Mouse (Mus musculus): Measurements from ENCODE around the gene Msx2. TPM values are rescaled to one million over a fixed set of nuclear protein-coding genes. Genes with fewer than 3 reads are reported as not detected.

Gene Msx2
- 1.6 and 1.9 TPM in 2 replicates for polyA plus RNA-seq (2015; fragmentation: Nextera tagmentation; extraction: Ambion mirVana)

DNA sequence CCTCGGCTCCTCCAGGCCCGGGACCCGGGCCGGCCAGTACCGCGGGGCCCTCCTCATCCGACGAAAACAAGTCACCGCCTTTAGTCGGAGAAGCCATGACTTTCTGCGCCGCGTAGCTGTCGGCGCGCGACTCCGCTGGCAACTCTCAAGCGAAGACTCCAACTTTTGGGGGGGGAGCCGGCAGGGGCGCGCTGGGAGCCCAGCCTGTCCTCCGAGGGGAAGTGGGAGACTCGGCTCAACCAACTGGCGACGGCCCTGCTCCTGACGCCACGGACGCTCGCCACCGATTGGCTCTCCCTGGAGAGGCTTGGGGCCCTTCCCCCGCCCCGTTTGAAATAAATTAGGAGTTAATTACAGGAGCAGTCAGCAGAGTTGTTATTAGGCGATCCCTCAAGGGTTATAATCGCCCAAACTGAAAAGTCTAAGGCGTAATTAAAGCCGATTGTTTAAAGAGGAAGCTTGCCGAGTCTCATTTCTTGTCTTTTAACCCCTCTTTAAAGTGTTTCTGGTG, at the start of gene Msx2:
Msx2 (minus strand) TSS at position 461 of the 511 bp plus-strand sequence.
- peak; percentile 89 for ATAC-seq (ENCODE audit: low FRiP score, low TSS enrichment)
- Histone ChIP-seq H3K36me3 (ENCODE audit: insufficient read depth, low read length) (no peaks in the 10 kb centered on the region), H3K27me3 (ENCODE audit: insufficient read depth, low read length) (peaks cover 96% of the 10 kb centered on the region), H3K4me1 (ENCODE audit: insufficient read depth, low read length) (peaks cover 19% of the 10 kb centered on the region), H3K27ac (ENCODE audit: low read length) (no peak within 1 kb of the TSS), H3K4me2 (replicated peaks; ENCODE audit: low read depth, low read length) (peak within 1 kb of the TSS; percentile 85), H3K9ac (replicated peaks; ENCODE audit: low read length) (peak within 1 kb of the TSS; percentile 57), H3K4me3 (ENCODE audit: low read length) (peak within 1 kb of the TSS; percentile 57), H3K9me3 (ENCODE audit: low read length) (no peaks in the 10 kb centered on the region)
- 0% methylated on average over 38 of the region's 38 CpGs for WGBS

DNA sequence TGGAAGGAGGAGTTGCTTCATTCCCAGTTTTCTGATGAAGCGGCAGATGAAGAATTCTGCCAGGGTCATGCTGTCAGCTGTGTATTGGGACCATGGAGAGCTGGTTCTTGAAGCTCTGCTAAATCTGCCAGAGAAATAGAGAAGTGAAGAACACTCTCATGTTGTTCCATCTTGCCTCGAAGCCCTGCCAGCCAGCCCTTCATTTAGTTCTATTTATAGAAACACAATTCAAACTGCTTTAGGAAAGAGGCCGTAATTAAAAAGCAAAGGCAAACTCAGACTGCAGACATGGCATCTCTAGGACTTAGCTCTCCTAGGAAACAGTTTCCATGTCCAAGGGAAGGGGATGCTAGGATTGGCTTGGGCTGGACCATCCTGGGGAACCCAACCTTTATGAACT, 48.6 kb upstream of the Msx2 start:
- H3K27ac ChIP-seq (ENCODE audit: low read length) = no peak overlapping the region
- no peaks in the 10 kb centered on the region for H3K27me3 ChIP-seq (ENCODE audit: insufficient read depth, low read length)
- H3K9ac ChIP-seq (replicated peaks; ENCODE audit: low read length) = no peak overlapping the region
- 69% methylated on average over 3 of the region's 3 CpGs for WGBS
- no peak overlapping the region for H3K4me2 ChIP-seq (replicated peaks; ENCODE audit: low read depth, low read length)
- H3K4me3 ChIP-seq (ENCODE audit: low read length) = no peak overlapping the region
- 0 out of 2 replicates have a peak, but pooled peaks cover 3% of the 10 kb centered on the region for H3K4me1 ChIP-seq (ENCODE audit: insufficient read depth, low read length)
- no peak for ATAC-seq (ENCODE audit: low FRiP score, low TSS enrichment)
- H3K9me3 ChIP-seq (ENCODE audit: low read length) = no peaks in the 10 kb centered on the region; the same call in 1 of the 2 replicates
- H3K36me3 ChIP-seq (ENCODE audit: insufficient read depth, low read length) = no peaks in the 10 kb centered on the region

DNA sequence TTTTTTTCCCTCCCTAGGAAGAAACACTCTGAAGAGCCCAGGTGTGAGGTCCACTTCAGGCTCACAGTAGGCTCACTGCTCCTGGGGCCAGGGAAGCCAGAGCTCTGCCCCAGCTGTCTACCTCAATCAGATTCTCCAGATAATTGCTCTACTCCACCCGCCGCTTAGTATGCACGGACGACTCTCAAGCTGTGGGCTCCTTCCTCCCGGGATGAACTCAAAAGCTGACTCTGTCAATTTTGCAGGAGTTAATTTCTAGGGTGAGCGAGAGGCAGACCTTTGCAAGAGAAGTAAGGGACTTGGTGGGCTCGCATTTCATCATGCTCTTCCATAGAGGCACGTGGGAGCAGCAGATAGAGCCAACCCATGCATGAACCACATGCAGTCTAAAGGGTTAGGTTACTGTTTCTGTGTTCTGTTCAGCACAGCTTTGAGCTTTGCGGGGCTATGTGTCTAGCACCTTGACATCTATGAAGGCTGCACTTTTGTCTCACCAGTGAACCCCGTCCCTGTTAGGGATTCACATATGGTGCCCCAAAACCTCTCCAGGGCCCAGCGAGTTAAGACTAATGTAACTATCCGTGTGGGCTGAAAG, 47.6 kb upstream of the Msx2 start:
- Histone ChIP-seq H3K4me2 (replicated peaks; ENCODE audit: low read depth, low read length) (no peak overlapping the region), H3K9me3 (ENCODE audit: low read length) (peaks cover 4% of the 10 kb centered on the region), H3K27me3 (ENCODE audit: insufficient read depth, low read length) (no peaks in the 10 kb centered on the region), H3K36me3 (ENCODE audit: insufficient read depth, low read length) (no peaks in the 10 kb centered on the region), H3K9ac (replicated peaks; ENCODE audit: low read length) (no peak overlapping the region), H3K4me1 (ENCODE audit: insufficient read depth, low read length) (0 out of 2 replicates have a peak, but pooled peaks cover 3% of the 10 kb centered on the region), H3K4me3 (ENCODE audit: low read length) (no peak overlapping the region), H3K27ac (ENCODE audit: low read length) (no peak overlapping the region)
- ATAC-seq (ENCODE audit: low FRiP score, low TSS enrichment) = peak; percentile 54; the same call in 1 of the 2 replicates
- 34% methylated on average over 12 of the region's 12 CpGs for WGBS

DNA sequence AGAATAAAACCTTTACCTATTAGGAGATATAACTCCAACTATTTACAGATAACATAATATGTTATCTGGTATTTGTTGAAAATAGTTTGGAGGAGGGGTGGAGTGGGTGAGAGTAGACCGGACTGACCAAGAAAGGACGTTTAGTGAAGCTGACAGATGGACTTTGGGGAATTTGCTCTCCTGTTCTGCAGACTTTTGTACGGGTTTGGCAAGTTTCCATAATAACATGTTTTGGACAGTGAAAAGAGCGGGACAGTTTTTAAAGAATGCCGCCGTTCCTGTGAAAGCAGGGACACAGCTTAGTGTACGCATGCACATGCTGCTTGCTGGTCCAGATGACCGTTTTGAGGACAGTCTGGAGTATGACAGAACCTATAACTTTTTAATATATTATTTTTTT, 46.9 kb upstream of the Msx2 start:
- 0 out of 2 replicates have a peak, but pooled peaks cover 3% of the 10 kb centered on the region for H3K4me1 ChIP-seq (ENCODE audit: insufficient read depth, low read length)
- no peak overlapping the region for H3K27ac ChIP-seq (ENCODE audit: low read length)
- ATAC-seq (ENCODE audit: low FRiP score, low TSS enrichment) = no peak
- no peak overlapping the region for H3K4me3 ChIP-seq (ENCODE audit: low read length)
- H3K36me3 ChIP-seq (ENCODE audit: insufficient read depth, low read length) = no peaks in the 10 kb centered on the region
- no peaks in the 10 kb centered on the region for H3K27me3 ChIP-seq (ENCODE audit: insufficient read depth, low read length)
- WGBS = 53% methylated on average over 8 of the region's 8 CpGs
- H3K9ac ChIP-seq (replicated peaks; ENCODE audit: low read length) = no peak overlapping the region
- H3K9me3 ChIP-seq (ENCODE audit: low read length) = peaks cover 4% of the 10 kb centered on the region
- 0 out of 2 replicates have a peak overlapping the region, but pooled peaks have one; percentile 20 for H3K4me2 ChIP-seq (replicated peaks; ENCODE audit: low read depth, low read length)

DNA sequence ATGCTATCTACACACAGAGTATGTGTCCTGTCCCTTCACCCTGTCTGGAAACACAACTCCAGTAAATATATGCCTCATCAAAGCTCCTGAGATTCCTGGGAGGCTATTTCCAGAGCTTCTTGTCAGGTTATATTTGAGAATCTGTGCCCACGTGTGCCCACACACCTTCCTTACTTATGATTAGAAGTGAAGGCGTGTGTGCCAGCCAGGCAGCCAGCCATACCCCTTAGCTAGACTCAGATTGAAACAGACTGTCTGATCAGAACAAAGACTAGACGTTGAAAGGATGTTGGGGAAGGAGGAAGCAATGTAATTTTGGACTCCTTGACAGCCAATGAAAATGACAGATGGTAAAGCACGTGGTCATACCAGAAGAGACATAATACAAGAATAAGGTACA, 45.4 kb upstream of the Msx2 start:
- no peak for ATAC-seq (ENCODE audit: low FRiP score, low TSS enrichment)
- Histone ChIP-seq H3K4me1 (ENCODE audit: insufficient read depth, low read length) (0 out of 2 replicates have a peak, but pooled peaks cover 3% of the 10 kb centered on the region), H3K4me3 (ENCODE audit: low read length) (no peak overlapping the region), H3K4me2 (replicated peaks; ENCODE audit: low read depth, low read length) (no peak overlapping the region), H3K9me3 (ENCODE audit: low read length) (peaks cover 6% of the 10 kb centered on the region), H3K36me3 (ENCODE audit: insufficient read depth, low read length) (no peaks in the 10 kb centered on the region), H3K9ac (replicated peaks; ENCODE audit: low read length) (no peak overlapping the region), H3K27ac (ENCODE audit: low read length) (no peak overlapping the region), H3K27me3 (ENCODE audit: insufficient read depth, low read length) (no peaks in the 10 kb centered on the region)
- WGBS = 72% methylated on average over 4 of the region's 4 CpGs

DNA sequence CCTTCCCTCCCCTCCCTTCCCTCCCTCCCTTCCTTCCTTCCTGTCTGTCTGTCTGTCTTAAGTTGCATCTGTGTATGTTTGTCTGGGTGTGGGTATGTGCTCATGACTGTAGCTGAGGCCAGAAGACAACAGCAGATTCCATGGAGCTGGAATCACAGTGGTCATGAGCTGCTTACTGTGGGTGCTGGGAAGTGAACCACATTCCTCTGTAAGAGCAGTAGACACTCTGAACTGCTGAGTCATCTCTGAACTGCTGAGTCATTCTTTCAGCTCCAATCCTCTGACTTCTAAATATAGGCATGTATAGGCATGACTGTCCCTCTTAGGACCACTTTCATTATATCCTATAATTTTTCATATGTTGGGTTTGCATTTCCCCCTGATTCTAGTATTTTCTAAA, 41.7 kb upstream of the Msx2 start:
- Histone ChIP-seq H3K4me3 (ENCODE audit: low read length) (no peak overlapping the region), H3K27me3 (ENCODE audit: insufficient read depth, low read length) (no peaks in the 10 kb centered on the region), H3K9ac (replicated peaks; ENCODE audit: low read length) (no peak overlapping the region), H3K4me1 (ENCODE audit: insufficient read depth, low read length) (no peaks in the 10 kb centered on the region), H3K27ac (ENCODE audit: low read length) (no peak overlapping the region), H3K9me3 (ENCODE audit: low read length) (peaks cover 9% of the 10 kb centered on the region), H3K36me3 (ENCODE audit: insufficient read depth, low read length) (no peaks in the 10 kb centered on the region), H3K4me2 (replicated peaks; ENCODE audit: low read depth, low read length) (no peak overlapping the region)
- no peak for ATAC-seq (ENCODE audit: low FRiP score, low TSS enrichment)

DNA sequence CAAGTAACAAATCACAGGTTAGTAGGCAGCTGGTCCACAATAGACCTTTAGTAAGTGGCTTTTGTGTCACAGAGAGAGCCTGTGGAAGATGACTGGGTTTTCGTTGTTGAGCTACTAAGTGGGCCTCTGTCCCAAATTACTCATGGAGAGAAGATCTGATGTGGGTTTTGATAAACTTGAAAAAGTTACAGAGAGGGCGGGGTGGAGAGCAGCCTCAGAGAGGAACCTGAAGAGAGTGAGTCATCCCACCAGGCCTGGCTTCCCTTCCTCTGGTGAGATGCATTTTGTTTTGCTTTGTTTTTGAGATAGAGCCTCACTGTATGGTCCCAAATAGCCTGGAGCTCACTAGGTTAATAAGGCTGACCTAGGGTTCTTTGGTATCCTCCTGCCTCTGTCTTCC, 38.5 kb upstream of the Msx2 start:
- Histone ChIP-seq H3K9ac (replicated peaks; ENCODE audit: low read length) (no peak overlapping the region), H3K4me2 (replicated peaks; ENCODE audit: low read depth, low read length) (no peak overlapping the region), H3K4me1 (ENCODE audit: insufficient read depth, low read length) (no peaks in the 10 kb centered on the region), H3K36me3 (ENCODE audit: insufficient read depth, low read length) (no peaks in the 10 kb centered on the region), H3K9me3 (ENCODE audit: low read length) (peaks cover 8% of the 10 kb centered on the region), H3K4me3 (ENCODE audit: low read length) (no peak overlapping the region), H3K27ac (ENCODE audit: low read length) (no peak overlapping the region), H3K27me3 (ENCODE audit: insufficient read depth, low read length) (no peaks in the 10 kb centered on the region)
- WGBS = 90% methylated on average over 2 of the region's 2 CpGs
- no peak for ATAC-seq (ENCODE audit: low FRiP score, low TSS enrichment)

DNA sequence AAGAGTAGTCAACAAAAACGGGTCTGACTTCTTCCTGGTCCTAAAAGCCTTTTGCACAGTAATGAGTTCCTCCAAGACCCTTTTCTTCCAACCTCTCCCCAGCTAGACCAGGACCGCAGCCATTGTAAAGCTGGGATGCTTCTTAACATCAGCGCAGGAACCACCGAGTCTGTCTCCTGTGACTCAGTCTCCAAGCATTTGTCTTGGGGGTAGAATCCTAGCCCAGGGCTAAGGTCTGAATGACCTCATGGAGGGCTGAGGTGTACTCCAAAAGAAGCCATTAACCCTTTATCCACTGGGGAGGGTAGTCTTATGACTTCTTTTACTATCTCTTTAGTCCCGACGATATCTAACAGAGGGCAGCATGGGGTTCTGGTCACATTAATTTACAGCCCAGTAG, 29.5 kb upstream of the Msx2 start:
- Histone ChIP-seq H3K4me2 (replicated peaks; ENCODE audit: low read depth, low read length) (no peak overlapping the region), H3K4me1 (ENCODE audit: insufficient read depth, low read length) (no peaks in the 10 kb centered on the region), H3K27ac (ENCODE audit: low read length) (no peak overlapping the region), H3K9me3 (ENCODE audit: low read length) (no peaks in the 10 kb centered on the region), H3K4me3 (ENCODE audit: low read length) (no peak overlapping the region), H3K27me3 (ENCODE audit: insufficient read depth, low read length) (0 out of 2 replicates have a peak, but pooled peaks cover 7% of the 10 kb centered on the region), H3K36me3 (ENCODE audit: insufficient read depth, low read length) (no peaks in the 10 kb centered on the region), H3K9ac (replicated peaks; ENCODE audit: low read length) (no peak overlapping the region)
- WGBS = 47% methylated on average over 6 of the region's 6 CpGs
- ATAC-seq (ENCODE audit: low FRiP score, low TSS enrichment) = no peak

DNA sequence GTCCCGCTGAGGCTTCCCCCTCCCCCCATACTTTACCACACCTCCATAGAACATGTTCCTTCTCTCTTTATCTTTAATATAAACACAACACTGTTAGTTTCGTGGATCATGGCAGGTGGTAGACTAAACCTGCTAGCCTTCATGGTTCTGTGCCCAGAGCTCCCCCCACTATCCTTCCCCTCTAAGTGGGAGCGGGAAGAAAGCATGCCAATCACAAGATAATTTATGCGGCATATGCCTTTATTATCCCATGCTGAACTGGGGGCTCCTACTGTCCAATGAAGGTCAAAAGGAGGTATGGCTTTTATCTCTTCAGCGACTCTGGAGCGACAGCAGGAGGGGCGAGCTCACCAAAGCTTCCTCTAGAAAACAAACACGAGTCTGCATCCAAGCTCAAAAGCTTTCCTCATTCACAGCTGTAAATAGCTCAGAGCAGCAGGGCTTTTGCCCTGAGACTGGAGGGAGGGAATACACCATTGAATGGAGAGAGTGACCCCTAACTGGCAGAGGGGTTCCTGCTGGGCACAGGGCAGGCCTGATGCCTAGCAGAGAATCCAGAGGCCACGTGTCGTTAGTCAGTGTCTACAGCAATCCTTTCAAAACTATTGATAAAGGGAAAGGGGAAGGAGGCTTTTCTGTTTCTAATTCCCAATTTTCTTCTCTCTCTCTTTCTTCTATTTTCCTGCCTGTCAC, 28.8 kb upstream of the Msx2 start:
- no peak overlapping the region for H3K4me3 ChIP-seq (ENCODE audit: low read length)
- H3K4me2 ChIP-seq (replicated peaks; ENCODE audit: low read depth, low read length) = no peak overlapping the region
- 25% methylated on average over 10 of the region's 10 CpGs for WGBS
- 0 out of 2 replicates have a peak, but pooled peaks cover 7% of the 10 kb centered on the region for H3K27me3 ChIP-seq (ENCODE audit: insufficient read depth, low read length)
- H3K36me3 ChIP-seq (ENCODE audit: insufficient read depth, low read length) = no peaks in the 10 kb centered on the region
- no peak for ATAC-seq (ENCODE audit: low FRiP score, low TSS enrichment)
- H3K9me3 ChIP-seq (ENCODE audit: low read length) = no peaks in the 10 kb centered on the region
- H3K9ac ChIP-seq (replicated peaks; ENCODE audit: low read length) = no peak overlapping the region
- H3K27ac ChIP-seq (ENCODE audit: low read length) = no peak overlapping the region
- H3K4me1 ChIP-seq (ENCODE audit: insufficient read depth, low read length) = no peaks in the 10 kb centered on the region

DNA sequence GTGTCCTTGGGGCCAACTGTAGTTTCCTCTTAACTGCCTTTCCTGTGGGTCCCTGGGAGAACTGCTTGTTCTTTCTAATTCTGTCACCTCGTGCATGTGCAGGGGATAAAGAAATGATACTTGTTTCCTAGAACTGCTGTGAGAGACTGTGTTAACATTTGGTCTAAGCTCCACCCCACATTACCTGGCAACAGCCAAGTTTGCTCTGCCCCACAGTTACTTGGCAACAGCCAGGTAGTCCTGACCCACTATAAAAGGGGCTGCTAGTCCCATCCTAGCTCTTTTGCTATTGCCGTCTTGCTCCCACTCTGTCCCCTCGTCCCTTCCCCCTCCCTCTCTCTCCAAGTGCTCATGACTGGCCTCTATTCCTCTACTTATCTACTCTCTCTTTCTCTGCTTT, 28.2 kb upstream of the Msx2 start:
- WGBS = 52% methylated on average over 3 of the region's 3 CpGs
- Histone ChIP-seq H3K9me3 (ENCODE audit: low read length) (no peaks in the 10 kb centered on the region), H3K4me2 (replicated peaks; ENCODE audit: low read depth, low read length) (no peak overlapping the region), H3K9ac (replicated peaks; ENCODE audit: low read length) (no peak overlapping the region), H3K4me3 (ENCODE audit: low read length) (no peak overlapping the region), H3K27me3 (ENCODE audit: insufficient read depth, low read length) (0 out of 2 replicates have a peak, but pooled peaks cover 7% of the 10 kb centered on the region), H3K27ac (ENCODE audit: low read length) (no peak overlapping the region), H3K4me1 (ENCODE audit: insufficient read depth, low read length) (no peaks in the 10 kb centered on the region), H3K36me3 (ENCODE audit: insufficient read depth, low read length) (no peaks in the 10 kb centered on the region)
- no peak for ATAC-seq (ENCODE audit: low FRiP score, low TSS enrichment)

Data from kidney, embryonic 16.5 days (tissue).